Mouse (Mus musculus): Measurements from ENCODE around the gene Drosha. TPM values are rescaled to one million over a fixed set of nuclear protein-coding genes. Genes with fewer than 3 reads are reported as not detected.

Gene Drosha
- polyA plus RNA-seq, 1 experiment from 2014 or later, result 71.3 TPM

GRCm38 (mm10) chr15:12805071-12805470, 19.5 kb upstream of the Drosha start:
- no peak overlapping the region for H3K27ac ChIP-seq (replicated peaks)
- H3K4me2 ChIP-seq (replicated peaks), result no peak overlapping the region
- 85% methylated on average over 4 of the region's 4 CpGs for WGBS
- H3K9me3 ChIP-seq, result no peaks in the 10 kb centered on the region
- ATAC-seq (ENCODE audit: low FRiP score, low read depth), result no peak
- no peak overlapping the region for H3K4me3 ChIP-seq
- no peaks in the 10 kb centered on the region; the same call in 1 of the 2 replicates for H3K27me3 ChIP-seq
- peaks cover 31% of the 10 kb centered on the region for H3K36me3 ChIP-seq
- H3K9ac ChIP-seq (replicated peaks), result no peak overlapping the region
- no peaks in the 10 kb centered on the region for H3K4me1 ChIP-seq

DNA sequence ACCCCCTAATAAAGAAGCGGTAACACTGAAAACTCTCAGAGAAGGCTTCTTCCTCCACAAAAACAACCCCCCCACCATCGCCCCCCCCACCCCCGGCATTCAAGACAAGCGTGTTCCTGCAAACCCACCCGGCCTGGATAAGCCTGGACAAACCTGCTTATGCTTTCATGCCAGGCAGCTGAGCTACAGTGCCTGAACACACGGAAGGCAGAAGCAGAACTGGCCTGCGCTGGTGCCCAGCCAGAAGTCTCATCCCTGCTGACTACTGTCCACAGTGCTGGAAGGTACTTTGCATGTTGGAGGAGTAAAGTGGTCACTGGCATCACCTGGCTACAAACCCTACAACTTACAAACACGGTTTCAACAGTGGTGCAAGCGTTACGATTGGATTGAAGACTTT, 17.5 kb upstream of the Drosha start:
- H3K9me3 ChIP-seq, result no peaks in the 10 kb centered on the region
- no peaks in the 10 kb centered on the region for H3K4me1 ChIP-seq
- H3K9ac ChIP-seq (replicated peaks), result no peak overlapping the region
- H3K4me2 ChIP-seq (replicated peaks), result no peak overlapping the region
- no peak overlapping the region for H3K4me3 ChIP-seq
- peaks cover 51% of the 10 kb centered on the region for H3K36me3 ChIP-seq
- H3K27me3 ChIP-seq, result no peaks in the 10 kb centered on the region; the same call in 1 of the 2 replicates
- WGBS, result 97% methylated on average over 10 of the region's 10 CpGs
- H3K27ac ChIP-seq (replicated peaks), result no peak overlapping the region
- ATAC-seq (ENCODE audit: low FRiP score, low read depth), result no peak

- no peaks in the 10 kb centered on the region for H3K27me3 ChIP-seq
- H3K4me3 ChIP-seq, result no peak overlapping the region
- ATAC-seq (ENCODE audit: low FRiP score, low read depth), result no peak
- no peak overlapping the region for H3K4me2 ChIP-seq (replicated peaks)
- no peaks in the 10 kb centered on the region for H3K4me1 ChIP-seq
- no peak overlapping the region for H3K9ac ChIP-seq (replicated peaks)
- no peak overlapping the region for H3K27ac ChIP-seq (replicated peaks)
- WGBS, result 95% methylated on average over 6 of the region's 6 CpGs
- H3K36me3 ChIP-seq, result peaks cover 68% of the 10 kb centered on the region
- H3K9me3 ChIP-seq, result no peaks in the 10 kb centered on the region
These were observed 15.3 kb upstream of the Drosha start for GRCm38 (mm10) chr15:12809305-12809704.

DNA sequence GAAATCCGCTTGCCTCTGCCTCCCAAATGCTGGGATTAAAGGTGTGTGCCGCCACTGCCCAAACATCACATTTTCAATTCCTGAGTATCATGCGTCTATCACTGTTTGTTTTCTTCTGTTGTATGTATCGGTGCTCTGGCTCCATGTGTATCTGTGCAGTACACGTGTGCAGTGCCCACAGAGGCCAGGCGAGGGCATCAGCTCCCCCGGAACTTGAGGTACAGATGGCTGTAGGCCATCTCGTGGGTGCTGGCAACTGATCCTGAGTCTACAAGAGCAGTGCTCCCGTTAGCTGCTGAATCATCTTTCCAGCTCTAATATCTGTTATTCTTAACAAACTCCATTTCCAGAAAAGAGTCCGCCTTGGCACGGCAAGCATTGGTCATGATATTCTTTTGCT, 12.0 kb upstream of the Drosha start:
- 95% methylated on average over 11 of the region's 11 CpGs for WGBS
- H3K9ac ChIP-seq (replicated peaks), result no peak overlapping the region
- H3K27me3 ChIP-seq, result no peaks in the 10 kb centered on the region
- peaks cover 91% of the 10 kb centered on the region for H3K36me3 ChIP-seq
- no peaks in the 10 kb centered on the region for H3K9me3 ChIP-seq
- H3K4me1 ChIP-seq, result no peaks in the 10 kb centered on the region
- no peak overlapping the region for H3K4me3 ChIP-seq
- no peak overlapping the region for H3K4me2 ChIP-seq (replicated peaks)
- ATAC-seq (ENCODE audit: low FRiP score, low read depth), result no peak
- H3K27ac ChIP-seq (replicated peaks), result no peak overlapping the region

DNA sequence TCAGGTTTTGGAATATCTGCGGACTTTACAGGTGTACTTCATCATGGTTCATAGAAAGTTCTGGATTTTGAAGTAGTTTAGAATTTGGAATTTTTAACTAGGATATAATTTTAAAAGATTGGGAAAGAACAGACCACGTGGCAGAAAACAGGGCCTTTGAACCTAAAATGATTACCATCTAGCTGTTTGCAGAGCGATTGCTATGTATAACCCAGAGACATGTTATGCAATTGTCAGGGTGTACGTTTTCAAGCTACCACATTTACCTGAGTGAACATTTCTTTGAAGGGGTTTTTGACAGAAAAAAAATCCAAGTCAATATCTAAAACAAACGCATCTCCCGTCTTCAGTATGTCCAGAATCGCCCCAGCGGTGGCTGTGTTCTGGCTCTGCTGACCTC, 7.0 kb upstream of the Drosha start:
- no peak overlapping the region for H3K27ac ChIP-seq (replicated peaks)
- no peaks in the 10 kb centered on the region for H3K9me3 ChIP-seq
- H3K4me3 ChIP-seq, result no peak overlapping the region
- no peaks in the 10 kb centered on the region for H3K4me1 ChIP-seq
- no peak overlapping the region for H3K4me2 ChIP-seq (replicated peaks)
- H3K27me3 ChIP-seq, result no peaks in the 10 kb centered on the region
- 96% methylated on average over 8 of the region's 8 CpGs for WGBS
- peaks cover 78% of the 10 kb centered on the region for H3K36me3 ChIP-seq
- H3K9ac ChIP-seq (replicated peaks), result no peak overlapping the region
- ATAC-seq (ENCODE audit: low FRiP score, low read depth), result no peak

DNA sequence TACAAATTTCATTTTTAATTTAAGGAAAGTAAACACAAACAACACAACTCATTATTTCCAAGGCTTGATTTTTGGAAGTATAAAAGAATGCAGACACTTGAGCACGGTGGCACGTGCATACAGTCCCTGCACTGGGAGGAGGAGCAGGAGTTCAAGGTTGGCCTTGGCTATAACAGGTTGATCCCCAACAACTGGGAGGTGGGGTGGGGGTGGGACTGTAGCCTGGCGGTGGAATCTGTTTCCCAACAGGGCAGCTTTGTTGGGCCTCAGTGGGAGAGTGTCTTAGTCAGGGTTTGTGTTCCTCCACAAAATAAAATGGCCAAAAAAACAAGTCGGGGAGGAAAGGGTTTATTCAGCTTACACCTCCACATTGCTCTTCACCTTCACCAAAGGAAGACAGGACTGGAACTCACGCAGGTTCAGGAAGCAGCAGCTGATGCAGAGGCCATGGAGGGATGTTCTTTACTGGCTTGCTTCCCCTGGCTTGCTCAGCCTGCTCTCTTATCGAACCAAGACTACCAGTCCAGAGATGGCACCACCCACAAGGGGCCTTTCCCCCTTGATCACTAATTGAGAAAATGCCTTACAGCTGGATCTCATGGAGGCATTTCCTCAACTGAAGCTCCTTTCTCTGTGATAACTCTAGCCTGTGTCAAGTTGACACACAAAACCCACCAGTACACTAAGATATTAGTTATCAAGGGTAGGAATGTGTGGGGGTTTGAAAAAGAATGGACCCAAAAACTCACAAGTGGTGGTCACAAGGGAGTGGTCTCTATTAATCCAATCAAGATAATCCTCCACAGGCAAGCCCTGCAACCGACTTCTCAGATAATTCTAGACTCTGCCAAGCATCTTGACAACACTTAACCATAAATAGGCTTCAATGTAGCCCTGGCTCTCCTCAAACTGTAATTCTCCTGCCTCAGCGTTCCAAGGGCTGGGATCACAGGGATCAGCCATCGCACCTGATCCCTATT, 1.9 kb upstream of the Drosha start:
- Histone ChIP-seq H3K9me3 (no peaks in the 10 kb centered on the region), H3K4me1 (peaks cover 22% of the 10 kb centered on the region), H3K4me2 (replicated peaks) (0 out of 2 replicates have a peak overlapping the region, but pooled peaks have one; percentile 74), H3K36me3 (peaks cover 49% of the 10 kb centered on the region), H3K9ac (replicated peaks) (no peak overlapping the region), H3K27me3 (no peaks in the 10 kb centered on the region), H3K4me3 (no peak overlapping the region), H3K27ac (replicated peaks) (no peak overlapping the region)
- ATAC-seq (ENCODE audit: low FRiP score, low read depth), result no peak
- WGBS, result 77% methylated on average over 9 of the region's 9 CpGs

GRCm38 (mm10) chr15:12823455-12824119, 1.0 kb upstream of the Drosha start:
- Histone ChIP-seq H3K9ac (replicated peaks) (peak overlapping the region; percentile 85), H3K4me3 (peak overlapping the region; percentile 92), H3K4me2 (replicated peaks) (peak overlapping the region; percentile 74), H3K9me3 (no peaks in the 10 kb centered on the region), H3K27me3 (no peaks in the 10 kb centered on the region), H3K36me3 (peaks cover 49% of the 10 kb centered on the region), H3K27ac (replicated peaks) (no peak overlapping the region), H3K4me1 (peaks cover 22% of the 10 kb centered on the region)
- no peak for ATAC-seq (ENCODE audit: low FRiP score, low read depth)
- 91% methylated on average over 2 of the region's 2 CpGs for WGBS

DNA sequence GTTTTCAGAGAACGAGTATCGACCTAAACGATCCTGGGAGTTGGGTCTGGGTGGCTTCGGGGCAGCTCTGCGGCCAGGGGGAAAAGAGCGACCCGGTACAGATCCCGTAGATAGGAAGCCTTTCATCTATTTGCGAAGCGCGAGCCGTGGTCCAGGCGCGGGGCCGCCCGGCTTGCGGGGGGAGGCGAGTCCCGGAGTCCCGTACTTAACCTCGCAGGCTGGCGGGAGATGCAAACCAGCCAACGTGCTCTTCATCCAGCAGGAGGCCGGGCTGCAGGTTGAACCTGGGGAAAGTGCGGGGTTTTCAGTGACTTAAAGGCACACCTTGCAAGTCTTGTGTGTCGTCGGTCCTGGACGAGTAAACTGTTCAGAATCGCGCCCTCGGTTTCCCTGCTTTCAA, 350 bp downstream of the Drosha start:
- H3K9ac ChIP-seq (replicated peaks), result peak overlapping the region; percentile 88
- no peaks in the 10 kb centered on the region for H3K27me3 ChIP-seq
- H3K9me3 ChIP-seq, result no peaks in the 10 kb centered on the region
- peaks cover 22% of the 10 kb centered on the region for H3K4me1 ChIP-seq
- peak overlapping the region; percentile 78 for H3K27ac ChIP-seq (replicated peaks)
- peaks cover 49% of the 10 kb centered on the region for H3K36me3 ChIP-seq
- ATAC-seq (ENCODE audit: low FRiP score, low read depth), result no peak; the same call in 1 of the 2 replicates
- H3K4me3 ChIP-seq, result peak overlapping the region; percentile 92
- peak overlapping the region; percentile 77 for H3K4me2 ChIP-seq (replicated peaks)
- under 1% methylated on average over 31 of the region's 31 CpGs for WGBS

DNA sequence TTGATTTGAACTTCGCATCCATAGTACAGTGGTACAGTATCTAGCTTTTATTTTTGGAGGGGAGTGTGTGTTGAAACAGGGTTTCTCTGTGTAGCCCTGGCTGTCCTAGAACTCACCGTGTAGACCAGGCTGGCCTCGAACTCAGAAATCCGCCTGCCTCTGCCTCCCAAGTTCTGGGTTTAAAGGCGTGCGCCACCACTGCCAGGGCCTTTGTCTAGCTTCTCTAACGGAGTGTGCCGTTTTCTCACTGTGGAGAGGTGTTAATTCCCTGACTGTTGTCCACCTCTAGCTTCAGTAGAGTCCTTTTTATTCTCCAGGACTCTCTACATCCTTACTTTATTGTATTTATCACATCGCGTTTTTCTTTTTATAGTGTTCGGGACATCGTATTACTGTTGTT, 793 bp downstream of the Drosha start:
- Histone ChIP-seq H3K9me3 (no peaks in the 10 kb centered on the region), H3K27ac (replicated peaks) (peak overlapping the region; percentile 78; the same call in 1 of the 2 replicates), H3K36me3 (peaks cover 50% of the 10 kb centered on the region), H3K4me2 (replicated peaks) (peak overlapping the region; percentile 77), H3K4me1 (peaks cover 22% of the 10 kb centered on the region), H3K9ac (replicated peaks) (peak overlapping the region; percentile 88), H3K4me3 (peak overlapping the region; percentile 92), H3K27me3 (no peaks in the 10 kb centered on the region)
- ATAC-seq (ENCODE audit: low FRiP score, low read depth), result no peak
- WGBS, result 56% methylated on average over 12 of the region's 12 CpGs

DNA sequence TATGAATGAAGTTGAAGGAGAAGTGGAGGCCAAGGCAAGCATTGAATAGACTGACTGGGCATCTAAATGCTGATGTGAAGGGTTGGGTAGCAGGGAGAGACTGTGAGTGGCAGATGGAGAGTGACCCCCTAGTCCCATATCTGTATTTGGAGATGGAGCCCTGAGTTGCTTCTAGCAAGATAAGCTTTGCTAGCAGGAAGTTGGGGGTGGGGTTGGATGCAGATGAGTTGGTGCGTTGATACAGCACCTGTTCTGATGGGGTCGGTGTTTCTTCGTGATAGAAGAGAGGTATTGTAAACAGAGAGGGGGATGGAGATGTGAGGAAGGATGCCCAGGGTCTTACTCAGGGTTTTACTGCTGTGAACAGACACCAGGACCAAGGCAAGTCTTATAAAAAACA, 5.3 kb downstream of the Drosha start:
- Histone ChIP-seq H3K4me2 (replicated peaks) (no peak overlapping the region), H3K4me3 (no peak overlapping the region), H3K27ac (replicated peaks) (no peak overlapping the region), H3K9me3 (no peaks in the 10 kb centered on the region), H3K27me3 (no peaks in the 10 kb centered on the region), H3K9ac (replicated peaks) (no peak overlapping the region), H3K36me3 (peaks cover 70% of the 10 kb centered on the region), H3K4me1 (peaks cover 15% of the 10 kb centered on the region)
- no peak for ATAC-seq (ENCODE audit: low FRiP score, low read depth)
- WGBS, result 100% methylated on average over 3 of the region's 3 CpGs

DNA sequence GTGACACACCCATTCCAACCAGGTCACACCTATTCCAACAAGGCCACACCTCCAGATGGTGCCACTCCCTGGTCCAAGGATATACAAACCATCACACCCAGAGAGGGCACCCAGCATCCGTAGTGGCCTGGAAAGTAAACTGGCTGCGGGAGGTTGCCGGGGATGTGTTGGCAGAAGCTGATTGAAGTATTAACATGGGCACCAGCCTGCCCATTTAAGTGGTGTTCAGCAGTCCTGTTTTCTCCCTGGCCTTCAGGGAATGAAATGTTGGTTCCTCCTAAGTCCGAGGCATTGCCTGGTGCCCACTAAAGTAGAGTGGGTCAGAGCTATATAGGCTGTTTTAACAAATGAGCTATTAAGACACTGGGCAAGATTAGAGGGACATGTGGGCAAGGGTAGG, 8.0 kb downstream of the Drosha start:
- no peaks in the 10 kb centered on the region for H3K4me1 ChIP-seq
- H3K27me3 ChIP-seq, result no peaks in the 10 kb centered on the region
- ATAC-seq (ENCODE audit: low FRiP score, low read depth), result no peak
- H3K27ac ChIP-seq (replicated peaks), result no peak overlapping the region
- peaks cover 74% of the 10 kb centered on the region for H3K36me3 ChIP-seq
- no peak overlapping the region for H3K4me3 ChIP-seq
- H3K9me3 ChIP-seq, result no peaks in the 10 kb centered on the region
- no peak overlapping the region for H3K4me2 ChIP-seq (replicated peaks)
- no peak overlapping the region for H3K9ac ChIP-seq (replicated peaks)
- 95% methylated on average over 4 of the region's 4 CpGs for WGBS

GRCm38 (mm10) chr15:12833385-12833784, 8.8 kb downstream of the Drosha start:
- no peak for ATAC-seq (ENCODE audit: low FRiP score, low read depth)
- Histone ChIP-seq H3K4me3 (no peak overlapping the region), H3K9me3 (no peaks in the 10 kb centered on the region), H3K4me1 (no peaks in the 10 kb centered on the region), H3K4me2 (replicated peaks) (no peak overlapping the region), H3K27ac (replicated peaks) (no peak overlapping the region), H3K27me3 (no peaks in the 10 kb centered on the region), H3K9ac (replicated peaks) (no peak overlapping the region), H3K36me3 (peaks cover 74% of the 10 kb centered on the region)
- 99% methylated on average over 31 of the region's 31 CpGs for WGBS
